Mouse (Mus musculus) CH12.LX (cell line): Measurements from ENCODE around the gene Gatb.
A peak's percentile ranks its signal among the peaks of the same experiment; 100 is the strongest.
"Not testable (repeated sequence)": the region's sequence is repeated elsewhere in the genome, so short reads cannot be mapped to it uniquely, and the experiment has no call there.

ENCODE experiments used
- CTCF ChIP-seq, 2 experiments: IDR thresholded peaks in 1 of 2; conservative IDR thresholded peaks in 1 of 2; 2 replicates each; pipeline ENCODE4 v1.5.1; 2011 to 2012; ENCODE audit warnings: low read depth in 2 of 2, low read length in 2 of 2, improper control_type of control experiment in 1 of 2, inconsistent platforms in 1 of 2, mild to moderate bottlenecking in 1 of 2, moderate library complexity in 1 of 2
- EP300 ChIP-seq: IDR thresholded peaks from 2 replicates; pipeline ENCODE4 v1.6.1; 2011; ENCODE audit warnings: low read length, improper control_type of control experiment
- GABPA ChIP-seq: IDR thresholded peaks from 2 replicates; pipeline ENCODE4 v1.6.1; 2012; ENCODE audit warnings: low read depth, low read length, improper control_type of control experiment, inconsistent platforms; ENCODE audit not compliant: insufficient replicate concordance
- HCFC1 ChIP-seq: IDR thresholded peaks from 2 replicates; pipeline ENCODE4 v1.6.1; 2012; ENCODE audit warnings: low read depth, mild to moderate bottlenecking, inconsistent platforms, low read length, improper control_type of control experiment
- MYC ChIP-seq: IDR thresholded peaks from 2 replicates; pipeline ENCODE4 v1.6.1; 2011; ENCODE audit warnings: low read depth, mild to moderate bottlenecking, improper control_type of control experiment, low read length
- UBTF ChIP-seq: IDR thresholded peaks from 2 replicates; pipeline ENCODE4 v1.6.1; 2012; ENCODE audit warnings: low read depth, mild to moderate bottlenecking, inconsistent platforms, low read length, improper control_type of control experiment, moderate library complexity
- ZKSCAN1 ChIP-seq: IDR thresholded peaks from 2 replicates; pipeline ENCODE4 v1.6.1; 2012; ENCODE audit warnings: low read depth, inconsistent platforms, low read length, improper control_type of control experiment, borderline replicate concordance

GRCm38 (mm10) chr3:85572502-85572901, 1.4 kb upstream of the Gatb start:
- peak; percentile 68 for TF ChIP-seq HCFC1
- TF ChIP-seq ZKSCAN1; UBTF; EP300; MYC; GABPA; CTCF (conservative IDR thresholded peaks at IDR 0.05 in 1 of 2, IDR thresholded peaks at IDR 0.05 in 1 of 2; ENCODE audit: low read depth in 2 of 2, low read length in 2 of 2): not testable (repeated sequence)
